Mouse (Mus musculus) limb, embryonic 14.5 days (tissue): ENCODE measurements around the gene B4galt5. TPM values are rescaled to one million over a fixed set of nuclear protein-coding genes. Genes with fewer than 3 reads are reported as not detected.

Experiments used
- ATAC-seq: fragments of 200-750 bp; cut with Nextera tagmentation; 2 replicates; pipeline ENCODE4 v1.8.0; 2017; ENCODE audit warnings: low read depth, moderate number of reproducible peaks, moderate TSS enrichment; ENCODE audit not compliant: low FRiP score
- DNase-seq: peaks from one replicate; pipeline ENCODE4 v3.0.0-alpha.2; 2015; ENCODE audit warnings: low spot score
- H3K27ac ChIP-seq: fragments of 300-500 bp; sonication (generic); replicated peaks from 2 replicates; pipeline ENCODE4 v1.5.1; 2014; ENCODE audit warnings: low read depth, mild to moderate bottlenecking, low read length, moderate library complexity, mixed read lengths
- H3K27me3 ChIP-seq: fragments of 300-500 bp; sonication (generic); 2 replicates; pipeline ENCODE4 v1.6.1; 2014; ENCODE audit warnings: low read length, mixed read lengths; ENCODE audit not compliant: control insufficient read depth, insufficient read depth
- H3K36me3 ChIP-seq: fragments of 300-500 bp; sonication (generic); 2 replicates; pipeline ENCODE4 v1.6.1; 2014; ENCODE audit warnings: mild to moderate bottlenecking, low read length, moderate library complexity, mixed read lengths; ENCODE audit not compliant: control insufficient read depth, insufficient read depth
- H3K4me1 ChIP-seq: fragments of 300-500 bp; sonication (generic); 2 replicates; pipeline ENCODE4 v1.6.1; 2014; ENCODE audit warnings: antibody characterized with exemption, low read length, mixed read lengths; ENCODE audit not compliant: control insufficient read depth, insufficient read depth
- H3K4me2 ChIP-seq: fragments of 300-500 bp; sonication (generic); replicated peaks from 2 replicates; pipeline ENCODE4 v1.6.1; 2014; ENCODE audit warnings: low read depth, mild to moderate bottlenecking, low read length, moderate library complexity; ENCODE audit not compliant: severe bottlenecking
- H3K4me3 ChIP-seq: fragments of 300-500 bp; sonication (generic); replicated peaks from 2 replicates; pipeline ENCODE4 v1.5.1; 2014; ENCODE audit warnings: low read length
- H3K9ac ChIP-seq: fragments of 300-500 bp; sonication (generic); 2 replicates; pipeline ENCODE4 v1.6.1; 2014; ENCODE audit warnings: mild to moderate bottlenecking, low read depth, low read length, moderate library complexity; ENCODE audit not compliant: severe bottlenecking
- H3K9me3 ChIP-seq: fragments of 300-500 bp; sonication (generic); 2 replicates; pipeline ENCODE4 v1.6.1; 2016; ENCODE audit warnings: low read length; ENCODE audit not compliant: control insufficient read depth
- POLR2A ChIP-seq: fragments of 200-500 bp; IDR thresholded peaks from 2 replicates; pipeline ENCODE4 v1.8.0; 2012; ENCODE audit warnings: inconsistent platforms, mild to moderate bottlenecking, moderate library complexity, borderline replicate concordance; ENCODE audit not compliant: insufficient read depth, insufficient read length; ENCODE audit errors: extremely low read depth
- WGBS: fragments of 180-500 bp; shearing (Covaris S2); extraction: QIAGEN DNeasy Blood & Tissue Kit; methylation state at CpG from one replicate; pipeline ENCODE4 v1.1.7; 2014; 5-methylcytosine and 5-hydroxymethylcytosine counted together
- polyA plus RNA-seq, 2 experiments: library from polyadenylated mRNA; depleted of rRNA in 1 of 2; stranded (reverse) in 1 of 2; unstranded in 1 of 2; fragments of >200 nt; fragmentation: Nextera tagmentation in 1 of 2; extraction: Ambion mirVana in 1 of 2; gene quantifications; 2 replicates each; pipeline versions ENCODE4 v1.2.1 to v1.2.3; 2012 to 2014

The B4galt5 gene
- polyA plus RNA-seq, 2 experiments: 23.2 to 23.6 TPM

- no peak for DNase-seq
- Histone ChIP-seq H3K9me3 (no peaks in the 10 kb centered on the region), H3K27me3 (no peaks in the 10 kb centered on the region), H3K36me3 (no peaks in the 10 kb centered on the region), H3K4me2 (no peak overlapping the region), H3K27ac (no peak overlapping the region), H3K9ac (no peak overlapping the region), H3K4me1 (peaks cover 8% of the 10 kb centered on the region), H3K4me3 (no peak overlapping the region)
- 65% methylated on average over 9 of the region's 9 CpGs for WGBS
- TF ChIP-seq POLR2A: no peak
- ATAC-seq: no peak
Measured at GRCm38 (mm10) chr2:167326582-167326981, 22.4 kb downstream of the B4galt5 start.

DNA sequence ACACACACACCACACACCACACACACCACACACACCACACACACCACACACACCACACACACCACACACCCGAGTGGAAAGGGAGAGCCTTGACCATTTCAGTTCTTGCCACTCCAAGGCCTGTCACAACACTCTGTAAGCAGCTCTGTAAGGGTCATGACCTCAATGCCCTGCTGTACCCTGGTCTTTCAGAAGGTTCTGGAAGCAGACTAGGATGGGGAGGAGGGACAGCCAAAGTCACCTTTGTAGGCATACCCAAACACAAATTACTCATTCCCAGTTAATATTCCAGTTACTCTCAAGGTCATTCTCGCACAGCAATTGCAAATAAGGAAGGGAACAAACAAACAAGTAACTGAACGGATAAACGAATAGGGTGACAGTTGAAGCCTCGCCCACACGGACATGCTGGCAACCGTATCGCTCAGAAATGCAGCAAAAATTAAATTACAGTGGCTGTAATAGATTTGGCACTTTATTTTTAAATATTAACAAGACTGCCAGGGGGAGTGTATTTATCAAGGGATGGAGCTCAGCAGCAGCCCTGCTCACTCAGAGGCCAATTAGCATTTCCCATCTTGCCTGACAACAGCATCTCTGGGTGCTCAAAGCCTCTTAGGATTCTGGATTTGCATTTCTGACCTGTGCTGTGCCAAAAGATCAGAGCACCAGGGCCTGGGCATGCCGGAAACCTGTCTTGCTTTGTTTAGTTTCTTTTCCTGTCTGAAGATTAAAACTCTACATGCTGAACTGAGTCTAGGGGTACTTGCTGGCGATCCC lies 24.6 kb downstream of the B4galt5 start:
- Histone ChIP-seq H3K27me3 (no peaks in the 10 kb centered on the region), H3K4me2 (no peak overlapping the region), H3K9me3 (no peaks in the 10 kb centered on the region), H3K4me3 (no peak overlapping the region), H3K4me1 (no peaks in the 10 kb centered on the region), H3K27ac (no peak overlapping the region), H3K36me3 (no peaks in the 10 kb centered on the region), H3K9ac (no peak overlapping the region)
- ATAC-seq (no peak), DNase-seq (no peak)
- no peak for TF ChIP-seq POLR2A
- WGBS: 80% methylated on average over 10 of the region's 10 CpGs

DNA sequence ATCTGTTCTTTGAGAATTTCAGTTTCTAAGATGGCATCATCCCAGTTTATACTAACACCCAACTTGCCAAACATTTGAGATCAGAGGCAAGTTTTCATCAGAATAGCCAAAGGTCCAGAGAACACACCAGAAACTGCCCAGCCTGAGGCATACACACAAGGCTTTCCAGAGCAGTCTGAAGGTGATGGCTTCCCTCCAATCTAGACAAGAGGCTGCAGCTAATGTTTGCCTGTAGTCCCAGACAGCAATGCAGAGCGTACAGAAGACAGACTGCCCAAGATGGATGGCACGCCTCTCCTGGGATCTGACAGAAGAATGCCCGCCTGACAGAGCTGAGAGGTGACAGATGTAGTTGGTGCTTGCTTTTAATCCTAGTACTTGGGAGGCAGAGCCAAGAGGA lies 25.9 kb downstream of the B4galt5 start:
- Histone ChIP-seq H3K4me1 (no peaks in the 10 kb centered on the region), H3K36me3 (no peaks in the 10 kb centered on the region), H3K27me3 (no peaks in the 10 kb centered on the region), H3K9ac (no peak overlapping the region), H3K27ac (no peak overlapping the region), H3K4me2 (no peak overlapping the region), H3K9me3 (no peaks in the 10 kb centered on the region), H3K4me3 (no peak overlapping the region)
- ATAC-seq: no peak
- WGBS: 75% methylated on average over 3 of the region's 3 CpGs
- no peak for TF ChIP-seq POLR2A
- DNase-seq: no peak

DNA sequence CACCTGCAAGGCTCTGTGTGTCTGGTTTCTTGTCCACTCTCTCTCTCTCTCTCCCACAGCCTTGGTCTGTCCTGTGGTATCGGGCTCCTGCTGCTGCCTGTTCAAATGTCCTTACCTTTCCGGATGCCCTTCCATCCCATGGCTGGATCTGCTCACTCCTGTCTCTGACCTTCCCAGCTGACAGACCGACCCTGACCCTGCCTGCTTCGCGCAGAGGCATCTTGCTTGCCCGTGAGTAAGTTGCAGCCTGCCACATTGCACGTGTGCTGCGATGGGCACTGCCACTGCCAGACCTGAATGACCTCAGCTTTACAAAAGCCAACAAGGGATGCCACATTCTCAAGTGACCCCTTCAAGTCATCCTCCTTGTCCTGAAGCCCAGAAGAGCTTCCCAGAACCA lies 27.6 kb downstream of the B4galt5 start:
- Histone ChIP-seq H3K4me1 (peaks cover 8% of the 10 kb centered on the region; the same call in 1 of the 2 replicates), H3K4me3 (no peak overlapping the region), H3K27ac (no peak overlapping the region), H3K4me2 (no peak overlapping the region), H3K27me3 (no peaks in the 10 kb centered on the region), H3K9me3 (no peaks in the 10 kb centered on the region), H3K9ac (no peak overlapping the region), H3K36me3 (no peaks in the 10 kb centered on the region)
- DNase-seq: no peak
- 93% methylated on average over 8 of the region's 8 CpGs for whole genome bisulfite sequencing
- ATAC-seq: no peak
- TF ChIP-seq POLR2A: no peak

DNA sequence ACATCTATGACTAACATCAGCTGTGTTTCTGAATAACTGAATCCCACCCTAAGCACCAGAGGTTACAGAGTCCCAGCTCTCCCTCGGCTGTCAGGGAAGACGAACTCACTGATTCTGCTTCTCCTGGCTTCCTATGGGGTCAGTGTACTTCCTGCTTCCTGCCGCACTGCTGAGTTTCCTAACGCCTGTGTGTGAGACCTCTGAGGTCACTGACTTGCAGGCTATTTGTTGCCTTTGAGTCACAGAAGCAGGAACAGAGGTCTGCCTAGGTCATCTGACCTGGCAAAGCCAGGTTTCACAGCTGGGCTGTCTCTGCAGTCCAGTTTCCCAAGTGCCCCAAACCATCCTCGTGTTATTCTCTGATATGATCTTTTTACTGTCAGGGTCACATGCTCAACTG lies 30.0 kb downstream of the B4galt5 start:
- H3K36me3 ChIP-seq: no peaks in the 10 kb centered on the region
- no peak for TF ChIP-seq POLR2A
- 29% methylated on average over 5 of the region's 5 CpGs for WGBS
- H3K27ac ChIP-seq: no peak overlapping the region
- no peak for ATAC-seq
- H3K4me1 ChIP-seq: peaks cover 22% of the 10 kb centered on the region
- H3K4me2 ChIP-seq: no peak overlapping the region
- H3K9ac ChIP-seq: no peak overlapping the region
- H3K4me3 ChIP-seq: no peak overlapping the region
- DNase-seq: no peak
- H3K27me3 ChIP-seq: no peaks in the 10 kb centered on the region
- H3K9me3 ChIP-seq: no peaks in the 10 kb centered on the region
